Mouse (Mus musculus) CH12.LX (cell line): ENCODE measurements around the gene Ppp2r5d. TPM values are rescaled to one million over a fixed set of nuclear protein-coding genes. Genes with fewer than 3 reads are reported as not detected.

Experiments
- DNase-seq: peaks from one replicate; pipeline ENCODE4 v3.0.0-alpha.2; 2013; ENCODE audit errors: extremely low read depth
- H3K27ac ChIP-seq: 2 replicates; pipeline ENCODE4 v1.5.1; 2012; ENCODE audit warnings: low read depth, mild to moderate bottlenecking, control low read depth, moderate library complexity; ENCODE audit not compliant: insufficient read depth
- H3K27me3 ChIP-seq: replicated peaks from 2 replicates; pipeline ENCODE3; 2012; ENCODE audit warnings: inconsistent platforms
- H3K36me3 ChIP-seq, 2 experiments: replicated peaks in 1 of 2; 2 replicates each; pipeline versions ENCODE3 to v1.6.1; 2012; ENCODE audit warnings: inconsistent platforms in 1 of 2, low read length in 1 of 2, mild to moderate bottlenecking in 1 of 2, mixed read lengths in 1 of 2, moderate library complexity in 1 of 2; ENCODE audit not compliant: control insufficient read depth in 1 of 2, insufficient read depth in 1 of 2
- H3K4me1 ChIP-seq, 2 experiments: 2 replicates each; pipeline ENCODE4 v1.6.1; 2012; ENCODE audit warnings: inconsistent platforms in 1 of 2, moderate library complexity in 1 of 2; ENCODE audit not compliant: insufficient read depth in 2 of 2, control insufficient read depth in 1 of 2
- H3K4me2 ChIP-seq: 2 replicates; pipeline ENCODE4 v1.6.1; 2012; ENCODE audit warnings: low read depth, mild to moderate bottlenecking, control low read depth; ENCODE audit not compliant: poor library complexity, insufficient read depth, severe bottlenecking
- H3K4me3 ChIP-seq, 3 experiments: fragments of 150-350 bp in 1 of 3; sonication (generic) in 1 of 3; replicated peaks in 1 of 3; 2 replicates each; pipeline versions ENCODE3 to v1.5.1; 2011 to 2012; ENCODE audit warnings: low read depth in 2 of 3, low read length in 2 of 3, mild to moderate bottlenecking in 2 of 3, moderate library complexity in 2 of 3, control low read depth in 1 of 3, improper control_type of control experiment in 1 of 3, inconsistent platforms in 1 of 3, mixed read lengths in 1 of 3; ENCODE audit not compliant: poor library complexity in 1 of 3
- H3K79me2 ChIP-seq: replicated peaks from 2 replicates; pipeline ENCODE4 v1.6.1; 2012; ENCODE audit warnings: mild to moderate bottlenecking, moderate library complexity; ENCODE audit not compliant: control insufficient read depth, poor library complexity, insufficient read depth, severe bottlenecking; ENCODE audit errors: extremely low read depth
- H3K9ac ChIP-seq: 2 replicates; pipeline ENCODE4 v1.6.1; 2012; ENCODE audit warnings: low read depth, mild to moderate bottlenecking, control low read depth, moderate library complexity; ENCODE audit not compliant: insufficient read depth
- H3K9me3 ChIP-seq: replicated peaks from 2 replicates; pipeline ENCODE3; 2012; ENCODE audit warnings: low read length, inconsistent platforms, mixed read lengths
- IRF4 ChIP-seq: IDR thresholded peaks from 2 replicates; pipeline ENCODE4 v1.6.1; 2014; ENCODE audit warnings: low read depth, mild to moderate bottlenecking, inconsistent platforms, low read length, improper control_type of control experiment
- JUN ChIP-seq: IDR thresholded peaks from 2 replicates; pipeline ENCODE4 v1.6.1; 2011; ENCODE audit warnings: low read depth, mild to moderate bottlenecking, low read length, improper control_type of control experiment, moderate library complexity; ENCODE audit not compliant: insufficient read depth
- MYC ChIP-seq: IDR thresholded peaks from 2 replicates; pipeline ENCODE4 v1.6.1; 2011; ENCODE audit warnings: low read depth, mild to moderate bottlenecking, improper control_type of control experiment, low read length
- PAX5 ChIP-seq: IDR thresholded peaks from 2 replicates; pipeline ENCODE4 v1.6.1; 2012; ENCODE audit warnings: low read length, inconsistent platforms, mixed read lengths
- USF1 ChIP-seq: IDR thresholded peaks from 2 replicates; pipeline ENCODE4 v1.6.1; 2014; ENCODE audit warnings: low read depth, mild to moderate bottlenecking, inconsistent platforms, low read length, improper control_type of control experiment
- ZNF384 ChIP-seq: IDR thresholded peaks from 2 replicates; pipeline ENCODE4 v1.6.1; 2012; ENCODE audit warnings: low read depth, low read length, improper control_type of control experiment, inconsistent platforms
- dilution Hi-C: fragments of 300-500 bp; cut with MboI; formaldehyde crosslinking; loops from 2 replicates; pipeline ENCODE4 v1.14.3; 2020; ENCODE audit warnings: low sequenced_read_pairs; ENCODE audit not compliant: extremely low pct_unique_long_range_greater_than_20kb, extremely low pct_ligation_motif_present
- in situ Hi-C: fragments of 300-500 bp; cut with MboI; formaldehyde crosslinking; loops from 3 replicates; pipeline ENCODE4 v1.14.3; 2019; ENCODE audit warnings: low sequenced_read_pairs, low pct_ligation_motif_present, low pct_unique_long_range_greater_than_20kb, mixed read lengths
- polyA plus RNA-seq: library from polyadenylated mRNA; unstranded; fragments of >175 nt; gene quantifications from 2 replicates; pipeline ENCODE4 v1.2.1, GENCODE M21; 2012; ENCODE audit warnings: low read depth; ENCODE audit not compliant: insufficient read length
- total RNA-seq, 2 experiments: library from RNA; depleted of rRNA; stranded (reverse); fragments of 300-350 nt in 1 of 2; fragments of >200 nt in 1 of 2; gene quantifications; 2 replicates each; pipeline ENCODE4 v1.2.3; 2012 to 2014

Ppp2r5d gene
- total and polyA plus RNA-seq, 3 experiments, result 56.2 to 75.4 (median 57.7) TPM

- peaks cover 84 to 97% of the 10 kb centered on the region in 2 experiments for H3K36me3 ChIP-seq
- H3K9ac ChIP-seq, result no peak overlapping the region
- H3K4me1 ChIP-seq, result peaks cover 0 to 9% of the 10 kb centered on the region in 2 experiments; a peak in 2 of 4 replicates
- no peak overlapping the region for H3K4me2 ChIP-seq
- dilution Hi-C loops, result no loop called here
- no peak overlapping the region for H3K27ac ChIP-seq
- TF ChIP-seq USF1 (no peak), MYC (no peak), PAX5 (no peak)
- TF ChIP-seq, all 38 proteins: peak for 0
- H3K4me3 ChIP-seq, result no peak overlapping the region
- in situ Hi-C loops, result no loop called here
- no peaks in the 10 kb centered on the region for H3K79me2 ChIP-seq
- no peak for DNase-seq
- H3K27me3 ChIP-seq, result no peaks in the 10 kb centered on the region
- H3K9me3 ChIP-seq, result no peaks in the 10 kb centered on the region
These were observed 42.9 kb downstream of the Ppp2r5d start for GRCm38 (mm10) chr17:46661981-46662380.

GRCm38 (mm10) chr17:46661351-46661750, 43.6 kb downstream of the Ppp2r5d start:
- in situ Hi-C loops, result no loop called here

GRCm38 (mm10) chr17:46656054-46656453, 48.9 kb downstream of the Ppp2r5d start:
- Histone ChIP-seq H3K9me3 (peaks cover 5% of the 10 kb centered on the region), H3K27ac (no peak overlapping the region), H3K27me3 (no peaks in the 10 kb centered on the region), H3K4me2 (no peak overlapping the region), H3K4me1 (peaks cover 8 to 19% of the 10 kb centered on the region in 2 experiments), H3K4me3 (no peak overlapping the region), H3K79me2 (peaks cover 17% of the 10 kb centered on the region), H3K9ac (no peak overlapping the region), H3K36me3 (peaks cover 77 to 94% of the 10 kb centered on the region in 2 experiments)
- no peak for DNase-seq
- TF ChIP-seq IRF4 (no peak), JUN (no peak)
- dilution Hi-C loops (no loop called here), in situ Hi-C loops (no loop called here)

More at GRCm38 (mm10) chr17:46661351-46661750, 43.6 kb downstream of the Ppp2r5d start:
- Histone ChIP-seq H3K4me3 (no peak overlapping the region), H3K4me2 (no peak overlapping the region), H3K36me3 (peaks cover 90 to 97% of the 10 kb centered on the region in 2 experiments), H3K4me1 (peaks cover 0 to 3% of the 10 kb centered on the region in 2 experiments; a peak in 1 of 4 replicates), H3K27me3 (no peaks in the 10 kb centered on the region), H3K9ac (no peak overlapping the region), H3K27ac (no peak overlapping the region), H3K9me3 (no peaks in the 10 kb centered on the region), H3K79me2 (no peaks in the 10 kb centered on the region)
- dilution Hi-C loops, result no loop called here
- no peak for DNase-seq
- no peak for TF ChIP-seq ZNF384
